Mouse (Mus musculus) embryonic fibroblast, embryonic 13.5 days (primary cell): ENCODE data around the gene T. TPM values are rescaled to one million over a fixed set of nuclear protein-coding genes. Genes with fewer than 3 reads are reported as not detected.
A peak's percentile ranks its signal among the peaks of the same experiment; 100 is the strongest.

Source experiments
- H3K27ac ChIP-seq: 2 replicates; pipeline ENCODE4 v1.5.1; 2012; ENCODE audit warnings: low read length, control low read depth, inconsistent platforms; ENCODE audit not compliant: insufficient read depth
- H3K4me1 ChIP-seq: 2 replicates; pipeline ENCODE4 v1.6.1; 2011; ENCODE audit warnings: low read length; ENCODE audit not compliant: control insufficient read depth, insufficient read depth
- H3K4me3 ChIP-seq: 2 replicates; pipeline ENCODE4 v1.5.1; 2011; ENCODE audit warnings: mild to moderate bottlenecking, control low read depth, low read length; ENCODE audit not compliant: insufficient read depth
- CTCF ChIP-seq: IDR thresholded peaks from 2 replicates; pipeline ENCODE4 v1.5.1; 2011; ENCODE audit warnings: mild to moderate bottlenecking, control low read depth, low read length, moderate library complexity, borderline replicate concordance; ENCODE audit not compliant: insufficient read depth
- POLR2A ChIP-seq: IDR thresholded peaks from 2 replicates; pipeline ENCODE4 v1.6.1; 2011; ENCODE audit warnings: low read depth, mild to moderate bottlenecking, control low read depth, low read length, moderate library complexity
- polyA plus RNA-seq: library from polyadenylated mRNA; stranded (reverse); fragments of >200 nt; gene quantifications from 2 replicates; pipeline ENCODE4 v1.2.4, GENCODE M21; 2011; ENCODE audit warnings: low read depth; ENCODE audit not compliant: missing spikeins, insufficient read length

The T gene
- polyA plus RNA-seq, 1 experiment: not detected

GRCm38 (mm10) chr17:8468716-8469344 lies 34.6 kb downstream of the T start:
- no peak overlapping the region for H3K4me3 ChIP-seq
- H3K27ac ChIP-seq: no peak overlapping the region
- TF ChIP-seq CTCF (peak; percentile 77), POLR2A (no peak)
- no peaks in the 10 kb centered on the region for H3K4me1 ChIP-seq

GRCm38 (mm10) chr17:8478554-8478953 lies 44.3 kb downstream of the T start:
- Histone ChIP-seq H3K4me3 (no peak overlapping the region), H3K4me1 (no peaks in the 10 kb centered on the region), H3K27ac (no peak overlapping the region)
- no peak for TF ChIP-seq POLR2A
- no peak for TF ChIP-seq CTCF

GRCm38 (mm10) chr17:8479493-8480128 lies 45.4 kb downstream of the T start:
- Histone ChIP-seq H3K4me3 (no peak overlapping the region), H3K4me1 (no peaks in the 10 kb centered on the region), H3K27ac (no peak overlapping the region)
- no peak for TF ChIP-seq POLR2A
- no peak for TF ChIP-seq CTCF

- no peak overlapping the region for H3K4me3 ChIP-seq
Measured at GRCm38 (mm10) chr17:8481797-8482196, 47.6 kb downstream of the T start.

GRCm38 (mm10) chr17:8482876-8483275 lies 48.7 kb downstream of the T start:
- no peak overlapping the region for H3K4me3 ChIP-seq
- H3K27ac ChIP-seq: no peak overlapping the region
- H3K4me1 ChIP-seq: no peaks in the 10 kb centered on the region
- TF ChIP-seq CTCF (no peak), POLR2A (no peak)

More at GRCm38 (mm10) chr17:8481797-8482196, 47.6 kb downstream of the T start:
- Histone ChIP-seq H3K4me1 (no peaks in the 10 kb centered on the region), H3K27ac (no peak overlapping the region)
- TF ChIP-seq POLR2A: no peak
- no peak for TF ChIP-seq CTCF

- H3K4me3 ChIP-seq: no peak overlapping the region
- no peaks in the 10 kb centered on the region for H3K4me1 ChIP-seq
- no peak for TF ChIP-seq CTCF
- no peak for TF ChIP-seq POLR2A
- no peak overlapping the region for H3K27ac ChIP-seq
Measured at GRCm38 (mm10) chr17:8484246-8484645, 50.0 kb downstream of the T start.

GRCm38 (mm10) chr17:8485146-8485545 lies 50.9 kb downstream of the T start:
- no peak overlapping the region for H3K27ac ChIP-seq
- no peak for TF ChIP-seq POLR2A
- TF ChIP-seq CTCF: no peak
- no peak overlapping the region for H3K4me3 ChIP-seq
- no peaks in the 10 kb centered on the region for H3K4me1 ChIP-seq

GRCm38 (mm10) chr17:8487824-8488223 lies 53.6 kb downstream of the T start:
- H3K27ac ChIP-seq: no peak overlapping the region
- H3K4me1 ChIP-seq: no peaks in the 10 kb centered on the region
- no peak overlapping the region for H3K4me3 ChIP-seq
- no peak for TF ChIP-seq POLR2A
- TF ChIP-seq CTCF: no peak

- TF ChIP-seq POLR2A (no peak), CTCF (no peak)
- Histone ChIP-seq H3K4me1 (no peaks in the 10 kb centered on the region), H3K4me3 (no peak overlapping the region), H3K27ac (no peak overlapping the region)
Measured at GRCm38 (mm10) chr17:8490971-8491370, 56.7 kb downstream of the T start.

Other genes with a start within 250 kb of the T start
- not detected in 2 replicates for gene Ccr6, start 198.4 kb upstream of the T start, polyA plus RNA-seq
- gene Mpc1, start 151.5 kb upstream of the T start, polyA plus RNA-seq: 53.0 and 79.3 TPM in 2 replicates
- 47.3 and 56.3 TPM in 2 replicates for gene Sft2d1, start 123.3 kb upstream of the T start, polyA plus RNA-seq
- not detected in 2 replicates for gene Prr18, start 97.0 kb upstream of the T start, polyA plus RNA-seq
- not detected in 2 replicates for gene T2, start 78.4 kb upstream of the T start, polyA plus RNA-seq
- gene Pde10a, start 90.9 kb downstream of the T start, polyA plus RNA-seq: 7.9 and 9.3 TPM in 2 replicates
- 3.7 and 4.0 TPM in 2 replicates for gene Gm17087, start 132.5 kb downstream of the T start, polyA plus RNA-seq